Mouse (Mus musculus): ENCODE measurements around the gene Olfr1000. TPM values are rescaled to one million over a fixed set of nuclear protein-coding genes. Genes with fewer than 3 reads are reported as not detected.
"Not testable (repeated sequence)": the region's sequence is repeated elsewhere in the genome, so short reads cannot be mapped to it uniquely, and the experiment has no call there.

The Olfr1000 gene
- polyA plus RNA-seq (2021) = not detected

DNA sequence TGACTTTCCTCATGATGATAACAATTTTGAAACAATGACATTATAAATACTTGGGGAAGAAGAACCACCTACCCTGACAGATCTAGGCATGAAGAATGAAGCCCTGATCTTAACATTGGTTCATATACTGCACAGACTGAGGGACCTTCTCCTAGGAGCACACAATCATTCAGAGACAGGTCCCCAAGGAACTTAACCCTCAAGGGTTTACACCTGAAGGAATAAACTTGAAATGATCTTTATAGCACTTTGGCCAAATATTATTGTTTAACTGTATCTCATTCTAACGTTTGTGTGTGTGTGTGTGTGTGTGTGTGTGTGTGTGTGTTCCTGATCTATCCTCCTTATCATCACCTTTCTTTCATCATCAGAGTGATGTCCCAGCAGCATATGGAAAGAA, at the start of gene Olfr1000:
Olfr1000 (minus strand) TSS at position 101 of the 400 bp plus-strand sequence.
- POLR2A ChIA-PET = no interaction called here
- DNase-seq (ENCODE audit: low read depth, low spot score) (no peak), ATAC-seq (no peak)
- TF ChIP-seq CTCF (IDR thresholded peaks at IDR 0.05) = no peak
- in situ Hi-C loops (cut with MboI; ENCODE audit: low pct_unique_long_range_greater_than_20kb) = no loop called here
- CTCF ChIA-PET = no interaction called here
- no peaks in the 10 kb centered on the region for H3K27me3 ChIP-seq

DNA sequence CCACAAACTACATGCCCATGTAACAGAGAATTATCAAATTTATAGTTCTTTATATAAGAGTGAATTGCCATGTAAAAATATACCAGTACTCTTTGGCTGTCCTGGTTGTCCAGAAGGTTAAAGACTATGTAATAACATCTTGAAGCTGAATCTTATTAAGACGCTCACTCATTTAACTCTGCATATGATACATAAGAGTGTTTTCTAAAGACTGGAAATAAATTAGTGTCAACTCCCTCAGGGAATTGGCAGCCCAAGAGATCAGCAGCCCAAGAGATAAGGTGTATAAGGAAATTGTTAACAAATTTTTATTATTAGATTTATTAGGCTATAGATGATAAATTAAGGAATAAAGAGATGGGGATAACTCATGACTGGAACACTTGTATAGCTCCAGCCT, 38.9 kb upstream of the Olfr1000 start, which contains the start of gene Olfr1002:
Olfr1002 (minus strand) TSS at position 101 of the 400 bp plus-strand sequence.
- TF ChIP-seq CTCF (IDR thresholded peaks at IDR 0.05) = no peak
- DNase-seq (ENCODE audit: low read depth, low spot score) (no peak), ATAC-seq (no peak)
- in situ Hi-C loops (cut with MboI; ENCODE audit: low pct_unique_long_range_greater_than_20kb) = no loop called here
- POLR2A ChIA-PET = no interaction called here
- no peaks in the 10 kb centered on the region for H3K27me3 ChIP-seq
- CTCF ChIA-PET = no interaction called here

DNA sequence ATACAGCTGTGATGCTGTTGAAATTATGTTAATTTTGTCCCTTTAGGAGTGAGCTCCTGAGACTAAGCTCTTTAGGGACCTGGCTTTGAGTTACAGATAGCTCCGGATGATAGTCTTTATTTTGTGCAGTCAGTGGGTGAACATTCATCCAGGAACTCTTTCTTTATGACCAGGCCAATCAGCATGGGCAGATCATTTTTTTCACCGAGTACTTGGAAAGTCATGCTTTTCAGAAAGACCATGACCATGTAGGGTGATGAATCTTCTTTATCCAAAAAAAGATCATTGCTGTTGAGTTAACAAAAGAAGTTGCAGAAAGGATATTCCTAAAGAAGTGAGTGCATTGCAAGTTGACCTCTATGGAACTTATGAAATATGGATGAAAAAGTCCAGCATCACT, 23.1 kb downstream of the Olfr1000 start, which contains the start of gene Olfr998:
Olfr998 (plus strand) TSS at position 301 of the 400 bp plus-strand sequence.
- DNase-seq (ENCODE audit: low read depth, low spot score); CTCF ChIA-PET; in situ Hi-C loops (cut with MboI; ENCODE audit: low pct_unique_long_range_greater_than_20kb); POLR2A ChIA-PET; H3K27me3 ChIP-seq; ATAC-seq: not testable (repeated sequence)

DNA sequence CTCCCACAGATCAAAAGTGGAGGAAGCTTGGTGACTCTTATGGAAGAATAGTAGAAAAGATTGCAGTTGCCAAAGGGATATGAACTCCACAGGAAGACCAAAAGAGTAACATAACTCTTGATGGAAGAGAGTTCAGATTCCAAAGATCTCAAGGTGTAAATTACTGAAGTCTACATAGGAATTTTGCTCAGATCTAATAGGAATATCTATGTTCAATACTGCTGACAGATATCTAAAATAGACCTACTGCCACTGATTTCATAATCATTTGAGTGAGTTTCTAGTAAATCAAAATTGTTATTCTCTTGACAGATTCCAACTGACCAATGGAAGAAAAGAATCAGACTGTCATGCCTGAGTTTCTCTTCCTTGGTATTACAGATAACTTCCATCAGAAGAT, 32.8 kb downstream of the Olfr1000 start, which contains the start of gene Olfr996:
Olfr996 (plus strand) TSS at position 301 of the 400 bp plus-strand sequence.
- TF ChIP-seq CTCF (IDR thresholded peaks at IDR 0.05) = no peak
- ChIA-PET POLR2A (no interaction called here), CTCF (no interaction called here)
- peaks cover 5% of the 10 kb centered on the region for H3K27me3 ChIP-seq
- in situ Hi-C loops (cut with MboI; ENCODE audit: low pct_unique_long_range_greater_than_20kb) = no loop called here
- no peak for ATAC-seq
- DNase-seq (ENCODE audit: low read depth, low spot score) = no peak

DNA sequence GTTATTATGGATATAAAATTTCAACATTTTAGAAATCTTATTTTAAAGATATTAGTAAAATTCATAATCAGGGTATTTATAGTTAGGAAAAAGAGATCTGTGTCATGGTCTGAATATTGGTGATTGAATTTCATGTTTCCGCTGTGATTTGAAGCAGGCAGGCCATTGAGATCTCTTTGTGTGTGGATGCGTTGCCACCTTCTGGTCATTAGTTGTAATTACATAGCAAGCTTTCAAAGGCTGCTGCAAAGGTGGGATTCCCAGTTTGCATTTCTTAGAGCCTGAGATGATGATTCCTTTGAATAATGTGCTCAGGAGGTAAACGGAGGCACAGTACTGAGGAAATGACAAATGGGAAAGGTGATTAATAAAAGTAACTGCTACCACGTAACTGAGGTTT, 50.5 kb downstream of the Olfr1000 start:
- in situ Hi-C loops (cut with MboI; ENCODE audit: low pct_unique_long_range_greater_than_20kb) = loop anchor here (5.0 to 10.0 kb wide), 3 partner anchors 316 to 539 kb away; no protein-coding TSS in a partner anchor

DNA sequence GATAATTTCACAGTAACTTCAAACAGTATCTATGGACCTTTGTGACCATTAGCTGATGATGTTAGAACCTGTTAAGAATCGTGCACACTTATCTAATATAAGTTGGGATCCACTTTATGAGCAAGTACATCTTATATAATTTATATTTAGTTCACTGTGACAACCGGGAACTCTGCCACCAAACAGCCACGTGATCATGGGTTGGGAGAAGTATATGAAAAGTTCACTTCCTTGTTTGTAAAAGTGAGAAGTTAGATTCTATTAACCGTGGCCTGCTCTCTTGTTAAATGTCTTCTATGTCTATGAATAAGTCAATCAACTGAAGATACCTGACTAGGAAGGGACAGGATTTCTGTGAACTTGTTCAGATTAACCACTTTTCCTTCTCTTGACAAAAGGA, 51.5 kb downstream of the Olfr1000 start:
- no peak for DNase-seq (ENCODE audit: low read depth, low spot score)
- H3K27me3 ChIP-seq = peaks cover 5% of the 10 kb centered on the region
- CTCF ChIA-PET = interaction anchor here (1.5 to 1.8 kb wide), 2 partner anchors 314 to 437 kb away, joined by 7 to 9 read pairs; no protein-coding TSS in a partner anchor
- TF ChIP-seq CTCF (IDR thresholded peaks at IDR 0.05) = no peak
- POLR2A ChIA-PET = no interaction called here
- in situ Hi-C loops (cut with MboI; ENCODE audit: low pct_unique_long_range_greater_than_20kb) = loop anchor here (5.0 to 10.0 kb wide), 3 partner anchors 315 to 538 kb away; no protein-coding TSS in a partner anchor
- ATAC-seq = no peak

More for the DNA sequence above, 50.5 kb downstream of the Olfr1000 start:
- H3K27me3 ChIP-seq = peaks cover 5% of the 10 kb centered on the region
- ATAC-seq (no peak), DNase-seq (ENCODE audit: low read depth, low spot score) (no peak)
- POLR2A ChIA-PET = no interaction called here
- CTCF ChIA-PET = interaction anchor here (1.5 kb wide), 1 partner anchor 438 kb away, joined by 9 read pairs; no protein-coding TSS in a partner anchor
- peak; percentile 84 for TF ChIP-seq CTCF (IDR thresholded peaks at IDR 0.05)

Other genes starting within 250 kb of the Olfr1000 start
- gene Olfr988, start 248.7 kb downstream of the Olfr1000 start, polyA plus RNA-seq (2021) = not detected
- gene Olfr992, start 202.4 kb downstream of the Olfr1000 start, polyA plus RNA-seq (2021) = not detected
- not detected for gene Olfr993, start 197.0 kb downstream of the Olfr1000 start, polyA plus RNA-seq (2021)
- not detected for gene Olfr994, start 175.5 kb downstream of the Olfr1000 start, polyA plus RNA-seq (2021)
- gene Olfr995, start 168.3 kb downstream of the Olfr1000 start, polyA plus RNA-seq (2021) = not detected
- not detected for gene 4833423E24Rik, start 92.9 kb downstream of the Olfr1000 start, polyA plus RNA-seq (2021)
- gene Olfr996, start 32.7 kb downstream of the Olfr1000 start, polyA plus RNA-seq (2021) = not detected
- gene Olfr998, start 23.0 kb downstream of the Olfr1000 start, polyA plus RNA-seq (2021) = not detected
- not detected for gene Olfr1002, start 38.8 kb upstream of the Olfr1000 start, polyA plus RNA-seq (2021)
- not detected for gene Olfr154, start 52.6 kb upstream of the Olfr1000 start, polyA plus RNA-seq (2021)
- not detected for gene Olfr1006, start 66.9 kb upstream of the Olfr1000 start, polyA plus RNA-seq (2021)
- not detected for gene Olfr1008, start 77.5 kb upstream of the Olfr1000 start, polyA plus RNA-seq (2021)
- gene Olfr1009, start 103.5 kb upstream of the Olfr1000 start, polyA plus RNA-seq (2021) = not detected
- not detected for gene Olfr1012, start 150.9 kb upstream of the Olfr1000 start, polyA plus RNA-seq (2021)
- gene Olfr1013, start 155.2 kb upstream of the Olfr1000 start, polyA plus RNA-seq (2021) = not detected
- not detected for gene Olfr1014, start 160.8 kb upstream of the Olfr1000 start, polyA plus RNA-seq (2021)
- gene Olfr1015, start 170.1 kb upstream of the Olfr1000 start, polyA plus RNA-seq (2021) = not detected
- gene Olfr1016, start 190.6 kb upstream of the Olfr1000 start, polyA plus RNA-seq (2021) = not detected
- not detected for gene Olfr1018, start 206.6 kb upstream of the Olfr1000 start, polyA plus RNA-seq (2021)
- not detected for gene Olfr1019, start 233.6 kb upstream of the Olfr1000 start, polyA plus RNA-seq (2021)
- not detected for gene Olfr1020, start 235.1 kb upstream of the Olfr1000 start, polyA plus RNA-seq (2021)

Measured in Patski (cell line).